Mouse (Mus musculus): ENCODE measurements at regions not wholly inside any gene's neighbourhood (a gene's known extent, or its start where the extent isn't known, plus 50 kb on each side); places are given as distances from the start of the nearest gene placed in this dataset.

DNA sequence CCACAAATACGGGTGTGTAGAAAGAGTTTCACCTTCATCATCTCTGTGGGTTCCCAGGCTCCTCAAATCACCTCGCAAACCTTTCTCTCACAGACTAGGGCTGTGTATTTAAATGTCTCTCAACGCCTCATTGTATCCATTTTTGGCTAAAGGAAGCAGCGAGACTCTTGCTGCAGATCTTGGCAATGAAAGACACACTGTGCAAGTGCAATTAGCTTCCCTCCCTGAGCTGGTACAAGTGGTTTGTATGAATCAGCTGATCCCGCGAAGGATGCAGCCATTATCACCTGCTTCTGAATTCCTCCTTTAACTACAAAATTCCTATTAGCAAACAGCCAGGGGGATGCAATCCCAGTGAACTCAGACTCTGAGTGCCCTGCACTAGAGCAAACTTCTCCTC is 72.3 kb upstream of the Smarca2 start:
- Histone ChIP-seq H3K27ac (ENCODE audit: insufficient read depth, low read depth, low read length, poor library complexity, severe bottlenecking) (no peak overlapping the region), H3K9ac (ENCODE audit: insufficient read depth, low read depth, low read length, poor library complexity, severe bottlenecking) (no peak overlapping the region), H3K36me3 (ENCODE audit: control insufficient read depth, insufficient read depth, low read length, poor library complexity, severe bottlenecking) (no peaks in the 10 kb centered on the region), H3K9me3 (ENCODE audit: control insufficient read depth, insufficient read depth, low read depth, low read length) (no peaks in the 10 kb centered on the region), H3K4me1 (ENCODE audit: control insufficient read depth in 2 of 2, insufficient read depth in 2 of 2, low read length in 2 of 2, poor library complexity in 1 of 2) (no peaks in the 10 kb centered on the region), H3K4me3 (ENCODE audit: insufficient read depth in 1 of 2, low read depth in 1 of 2, low read length in 2 of 2, poor library complexity in 1 of 2, severe bottlenecking in 1 of 2) (no peak overlapping the region)
- no peak for DNase-seq (ENCODE audit: low read depth, low spot score)
- in situ Hi-C loops (cut with MboI; ENCODE audit: low sequenced_read_pairs in 2 of 2, unreplicated experiment in 2 of 2) = no loop called here
- no peak for TF ChIP-seq HCFC1 (IDR thresholded peaks at IDR 0.05; ENCODE audit: borderline replicate concordance, insufficient read depth, low read length)
- no peak for TF ChIP-seq ZC3H11A (IDR thresholded peaks at IDR 0.05; ENCODE audit: borderline replicate concordance, low read depth, low read length)
- no peak for TF ChIP-seq ZNF384 (IDR thresholded peaks at IDR 0.05; ENCODE audit: low read depth, low read length)
- no peak for TF ChIP-seq MAFK (IDR thresholded peaks at IDR 0.05; ENCODE audit: insufficient read depth, low read depth, low read length)
- TF ChIP-seq CHD2 (IDR thresholded peaks at IDR 0.05; ENCODE audit: low read depth, low read length) = no peak

DNA sequence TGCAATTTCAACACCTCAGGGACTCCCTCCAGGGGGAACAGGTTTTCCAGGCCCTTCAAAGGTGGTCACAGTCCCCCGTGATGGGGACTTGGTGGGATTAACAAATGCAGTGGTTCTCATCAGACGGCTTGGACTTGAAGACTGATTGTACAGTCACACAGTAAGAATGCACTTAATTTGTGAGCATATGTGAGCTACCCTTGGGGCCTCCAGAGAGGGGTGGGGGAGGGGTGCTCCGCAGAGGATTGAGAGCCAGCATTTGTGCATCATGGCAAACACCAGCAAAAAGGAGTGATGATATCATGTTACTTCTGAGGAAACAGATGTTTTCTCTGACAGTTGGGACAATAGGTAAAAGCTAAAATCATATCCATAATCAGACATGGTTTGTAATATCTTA is 59.2 kb upstream of the Smarca2 start:
- TF ChIP-seq ZNF384 (IDR thresholded peaks at IDR 0.05; ENCODE audit: low read depth, low read length) = no peak
- no peak for TF ChIP-seq ZC3H11A (IDR thresholded peaks at IDR 0.05; ENCODE audit: borderline replicate concordance, low read depth, low read length)
- TF ChIP-seq MAFK (IDR thresholded peaks at IDR 0.05; ENCODE audit: insufficient read depth, low read depth, low read length) = no peak
- TF ChIP-seq HCFC1 (IDR thresholded peaks at IDR 0.05; ENCODE audit: borderline replicate concordance, insufficient read depth, low read length) = no peak
- no peak for TF ChIP-seq CHD2 (IDR thresholded peaks at IDR 0.05; ENCODE audit: low read depth, low read length)
- in situ Hi-C loops (cut with MboI; ENCODE audit: low sequenced_read_pairs in 2 of 2, unreplicated experiment in 2 of 2) = no loop called here
- H3K4me3 ChIP-seq (ENCODE audit: insufficient read depth in 1 of 2, low read depth in 1 of 2, low read length in 2 of 2, poor library complexity in 1 of 2, severe bottlenecking in 1 of 2) = no peak overlapping the region
- H3K27ac ChIP-seq (ENCODE audit: insufficient read depth, low read depth, low read length, poor library complexity, severe bottlenecking) = no peak overlapping the region
- H3K9ac ChIP-seq (ENCODE audit: insufficient read depth, low read depth, low read length, poor library complexity, severe bottlenecking) = no peak overlapping the region
- H3K4me1 ChIP-seq (ENCODE audit: control insufficient read depth in 2 of 2, insufficient read depth in 2 of 2, low read length in 2 of 2, poor library complexity in 1 of 2) = no peaks in the 10 kb centered on the region
- DNase-seq (ENCODE audit: low read depth, low spot score) = no peak
- H3K9me3 ChIP-seq (ENCODE audit: control insufficient read depth, insufficient read depth, low read depth, low read length) = no peaks in the 10 kb centered on the region
- H3K36me3 ChIP-seq (ENCODE audit: control insufficient read depth, insufficient read depth, low read length, poor library complexity, severe bottlenecking) = no peaks in the 10 kb centered on the region

DNA sequence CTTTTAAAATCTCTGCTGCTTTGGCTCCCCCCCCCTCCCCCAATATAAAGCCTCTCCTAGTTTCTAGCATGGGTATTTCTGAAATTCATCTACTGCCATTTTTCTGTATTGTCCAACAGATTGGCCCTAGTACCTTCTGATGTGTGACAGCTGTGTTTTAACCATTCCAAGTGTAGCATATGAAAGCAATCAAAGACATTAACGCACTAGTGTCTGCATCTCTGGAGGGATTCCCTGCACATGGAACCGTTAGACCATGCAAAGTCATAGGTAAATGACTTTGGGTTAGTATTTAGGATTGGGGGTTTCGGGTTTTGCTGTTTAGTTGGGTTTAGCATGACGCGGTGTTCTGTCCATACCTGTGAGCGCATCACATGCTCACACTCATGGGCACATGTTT is 57.3 kb upstream of the Smarca2 start:
- H3K4me1 ChIP-seq (ENCODE audit: control insufficient read depth in 2 of 2, insufficient read depth in 2 of 2, low read length in 2 of 2, poor library complexity in 1 of 2) = no peaks in the 10 kb centered on the region
- H3K36me3 ChIP-seq (ENCODE audit: control insufficient read depth, insufficient read depth, low read length, poor library complexity, severe bottlenecking) = no peaks in the 10 kb centered on the region
- H3K4me3 ChIP-seq (ENCODE audit: insufficient read depth in 1 of 2, low read depth in 1 of 2, low read length in 2 of 2, poor library complexity in 1 of 2, severe bottlenecking in 1 of 2) = no peak overlapping the region
- TF ChIP-seq ZNF384 (IDR thresholded peaks at IDR 0.05; ENCODE audit: low read depth, low read length) (no peak), CHD2 (IDR thresholded peaks at IDR 0.05; ENCODE audit: low read depth, low read length) (no peak), HCFC1 (IDR thresholded peaks at IDR 0.05; ENCODE audit: borderline replicate concordance, insufficient read depth, low read length) (no peak), MAFK (IDR thresholded peaks at IDR 0.05; ENCODE audit: insufficient read depth, low read depth, low read length) (no peak), ZC3H11A (IDR thresholded peaks at IDR 0.05; ENCODE audit: borderline replicate concordance, low read depth, low read length) (no peak)
- H3K27ac ChIP-seq (ENCODE audit: insufficient read depth, low read depth, low read length, poor library complexity, severe bottlenecking) = no peak overlapping the region
- in situ Hi-C loops (cut with MboI; ENCODE audit: low sequenced_read_pairs in 2 of 2, unreplicated experiment in 2 of 2) = no loop called here
- H3K9me3 ChIP-seq (ENCODE audit: control insufficient read depth, insufficient read depth, low read depth, low read length) = no peaks in the 10 kb centered on the region
- H3K9ac ChIP-seq (ENCODE audit: insufficient read depth, low read depth, low read length, poor library complexity, severe bottlenecking) = no peak overlapping the region
- no peak for DNase-seq (ENCODE audit: low read depth, low spot score)

DNA sequence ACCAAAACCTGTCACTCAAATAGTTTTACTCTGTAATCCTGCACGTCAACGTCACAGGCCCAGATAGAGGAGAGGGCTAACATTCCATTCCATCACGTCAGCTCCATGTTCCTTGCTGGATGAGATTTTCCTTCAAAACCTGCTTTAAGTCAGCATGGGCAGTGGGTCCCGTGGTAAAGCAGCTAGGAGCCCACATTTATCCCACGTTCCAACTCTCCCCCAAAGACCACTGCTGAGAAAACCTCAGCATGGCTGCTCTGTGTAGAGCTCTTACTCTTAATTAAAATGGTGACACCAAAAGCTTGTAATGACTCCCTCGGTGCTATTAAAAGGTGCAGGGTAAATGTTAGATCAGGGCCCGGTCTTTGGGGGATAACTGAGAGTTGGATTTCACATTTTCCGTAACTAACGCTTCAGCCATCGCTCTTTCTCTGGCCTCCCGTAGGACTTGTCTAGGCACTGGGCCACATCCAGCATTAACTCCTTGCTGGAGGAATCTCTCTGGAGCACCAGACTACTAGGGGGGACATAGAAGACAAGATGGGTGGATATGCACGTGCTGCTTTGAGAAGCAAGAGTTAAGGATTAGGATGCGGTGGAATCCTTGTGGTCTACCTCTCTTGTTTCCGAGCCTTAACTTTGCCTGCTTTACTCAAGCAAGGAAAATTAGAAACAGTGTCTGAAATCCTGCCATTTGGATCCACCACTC is 56.1 kb upstream of the Smarca2 start:
- Histone ChIP-seq H3K4me3 (ENCODE audit: insufficient read depth in 1 of 2, low read depth in 1 of 2, low read length in 2 of 2, poor library complexity in 1 of 2, severe bottlenecking in 1 of 2) (no peak overlapping the region), H3K27ac (ENCODE audit: insufficient read depth, low read depth, low read length, poor library complexity, severe bottlenecking) (no peak overlapping the region), H3K4me1 (ENCODE audit: control insufficient read depth in 2 of 2, insufficient read depth in 2 of 2, low read length in 2 of 2, poor library complexity in 1 of 2) (no peaks in the 10 kb centered on the region), H3K36me3 (ENCODE audit: control insufficient read depth, insufficient read depth, low read length, poor library complexity, severe bottlenecking) (no peaks in the 10 kb centered on the region), H3K9ac (ENCODE audit: insufficient read depth, low read depth, low read length, poor library complexity, severe bottlenecking) (no peak overlapping the region), H3K9me3 (ENCODE audit: control insufficient read depth, insufficient read depth, low read depth, low read length) (no peaks in the 10 kb centered on the region)
- no peak for DNase-seq (ENCODE audit: low read depth, low spot score)
- TF ChIP-seq ZC3H11A (IDR thresholded peaks at IDR 0.05; ENCODE audit: borderline replicate concordance, low read depth, low read length) (no peak), MAFK (IDR thresholded peaks at IDR 0.05; ENCODE audit: insufficient read depth, low read depth, low read length) (no peak), ZNF384 (IDR thresholded peaks at IDR 0.05; ENCODE audit: low read depth, low read length) (no peak), CHD2 (IDR thresholded peaks at IDR 0.05; ENCODE audit: low read depth, low read length) (no peak), HCFC1 (IDR thresholded peaks at IDR 0.05; ENCODE audit: borderline replicate concordance, insufficient read depth, low read length) (no peak)
- in situ Hi-C loops (cut with MboI; ENCODE audit: low sequenced_read_pairs in 2 of 2, unreplicated experiment in 2 of 2) = no loop called here
